Mouse (Mus musculus) hindbrain, embryonic 10.5 days (tissue): ENCODE data around the gene Th. TPM values are rescaled to one million over a fixed set of nuclear protein-coding genes. Genes with fewer than 3 reads are reported as not detected.

Source experiments
- DNase-seq: peaks from one replicate; pipeline ENCODE4 v3.0.0-alpha.2; 2017; ENCODE audit warnings: low spot score
- H3K27ac ChIP-seq: fragments of 300-500 bp; sonication (generic); 2 replicates; pipeline ENCODE4 v1.5.1; 2016; ENCODE audit warnings: mild to moderate bottlenecking, moderate library complexity
- H3K27me3 ChIP-seq: fragments of 300-500 bp; sonication (generic); 2 replicates; pipeline ENCODE4 v1.6.1; 2016; ENCODE audit warnings: mild to moderate bottlenecking; ENCODE audit not compliant: poor library complexity, insufficient read depth, severe bottlenecking
- H3K36me3 ChIP-seq: fragments of 300-500 bp; sonication (generic); 2 replicates; pipeline ENCODE4 v1.6.1; 2016; ENCODE audit warnings: mild to moderate bottlenecking, moderate library complexity
- H3K4me1 ChIP-seq: fragments of 300-500 bp; sonication (generic); replicated peaks from 2 replicates; pipeline ENCODE4 v1.6.1; 2016; ENCODE audit warnings: mild to moderate bottlenecking
- H3K4me3 ChIP-seq: fragments of 300-500 bp; sonication (generic); 2 replicates; pipeline ENCODE4 v1.5.1; 2016; ENCODE audit warnings: mild to moderate bottlenecking, moderate library complexity
- H3K9me3 ChIP-seq: fragments of 300-500 bp; sonication (generic); 2 replicates; pipeline ENCODE4 v1.6.1; 2016; ENCODE audit warnings: mild to moderate bottlenecking, moderate library complexity
- WGBS: fragments of 180-500 bp; shearing (Covaris S2); methylation state at CpG from one replicate; pipeline ENCODE4 v1.1.7; 2016; 5-methylcytosine and 5-hydroxymethylcytosine counted together
- polyA plus RNA-seq: library from polyadenylated mRNA; unstranded; fragments of >200 nt; fragmentation: Nextera tagmentation; extraction: Ambion mirVana; gene quantifications from 2 replicates; pipeline ENCODE4 v1.2.1, GENCODE M21; 2016

Gene Th
- polyA plus RNA-seq, 1 experiment from 2014 or later = 14.4 TPM

DNA sequence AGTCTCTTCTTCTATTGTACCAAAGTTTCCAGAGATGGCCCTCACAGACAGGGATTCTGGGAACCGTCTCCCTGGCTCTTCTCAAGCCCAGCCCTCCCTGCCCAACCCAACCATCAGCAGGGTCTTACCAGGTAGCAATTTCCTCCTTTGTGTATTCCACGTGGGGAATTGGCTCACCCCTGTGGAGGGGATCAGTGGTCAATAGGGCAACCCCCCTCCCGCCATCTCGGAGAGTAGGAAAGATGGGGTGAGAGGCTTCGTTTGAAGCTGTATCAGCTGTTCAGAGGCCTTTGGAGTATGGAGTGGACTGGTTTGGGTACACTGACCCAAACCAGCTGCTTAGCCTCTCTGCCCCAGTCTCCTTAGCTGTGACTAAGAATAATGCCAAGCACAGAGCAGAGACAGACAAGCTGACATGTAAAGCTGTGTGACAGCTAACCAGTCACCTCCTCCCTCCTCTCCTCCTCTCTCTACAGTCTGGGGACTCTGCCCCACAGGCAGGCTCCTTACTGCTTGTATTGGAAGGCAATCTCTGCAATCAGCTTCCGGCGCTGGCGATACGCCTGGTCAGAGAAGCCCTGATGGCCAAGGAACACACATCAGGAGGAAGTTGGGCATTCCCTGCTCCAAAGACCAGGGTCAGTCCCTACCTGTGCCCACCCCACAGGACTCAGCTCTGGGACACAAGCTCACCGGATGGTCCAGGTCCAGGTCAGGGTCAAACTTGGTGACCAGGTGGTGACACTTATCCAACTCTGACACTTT is 34.8 kb downstream of the Th start:
- WGBS = 77% methylated on average over 10 of the region's 10 CpGs
- Histone ChIP-seq H3K36me3 (no peaks in the 10 kb centered on the region), H3K9me3 (no peaks in the 10 kb centered on the region), H3K4me1 (peaks cover 69% of the 10 kb centered on the region), H3K27ac (no peak overlapping the region), H3K4me3 (no peak overlapping the region), H3K27me3 (peaks cover 47% of the 10 kb centered on the region)
- no peak for DNase-seq

DNA sequence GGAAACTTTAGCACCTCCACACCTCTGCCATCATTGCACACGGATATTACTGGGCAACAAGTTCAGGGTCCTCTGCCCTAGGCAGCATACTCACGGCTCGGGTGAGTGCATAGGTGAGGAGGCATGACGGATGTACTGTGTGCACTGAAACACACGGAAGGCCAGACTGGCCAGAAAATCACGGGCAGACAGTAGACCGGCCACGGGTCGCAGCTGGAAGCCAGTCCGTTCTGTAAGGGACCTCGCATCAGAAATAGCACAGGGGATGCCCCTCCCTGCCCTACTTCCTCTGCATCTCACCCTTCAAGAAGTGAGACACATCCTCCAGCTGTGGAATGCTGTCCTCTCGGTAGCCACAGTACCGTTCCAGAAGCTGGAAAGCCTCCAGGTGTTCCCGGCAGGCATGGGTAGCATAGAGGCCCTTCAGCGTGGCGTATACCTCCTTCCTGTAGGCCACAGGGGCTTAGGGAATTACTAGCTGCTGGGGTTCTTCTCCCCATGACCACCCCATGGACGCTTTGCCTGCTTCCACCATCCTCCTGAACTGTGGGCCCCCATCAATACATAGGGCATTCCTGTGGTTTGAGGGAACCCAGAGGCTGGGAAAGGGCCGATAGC is 35.6 kb downstream of the Th start:
- H3K27me3 ChIP-seq = peaks cover 41% of the 10 kb centered on the region
- no peak for DNase-seq
- 83% methylated on average over 18 of the region's 18 CpGs for WGBS

GRCm38 (mm10) chr7:142894669-142895068 is 36.3 kb downstream of the Th start:
- Histone ChIP-seq H3K9me3 (no peaks in the 10 kb centered on the region), H3K27ac (no peak overlapping the region), H3K4me1 (peaks cover 55% of the 10 kb centered on the region), H3K36me3 (no peaks in the 10 kb centered on the region), H3K4me3 (no peak overlapping the region), H3K27me3 (peaks cover 34% of the 10 kb centered on the region)
- 18% methylated on average over 3 of the region's 3 CpGs for WGBS
- peak; percentile 86 for DNase-seq

More for the DNA sequence above, 35.6 kb downstream of the Th start:
- H3K36me3 ChIP-seq = no peaks in the 10 kb centered on the region
- no peak overlapping the region for H3K4me3 ChIP-seq
- H3K27ac ChIP-seq = 0 out of 2 replicates have a peak overlapping the region, but pooled peaks have one; percentile 3
- peaks cover 62% of the 10 kb centered on the region for H3K4me1 ChIP-seq
- H3K9me3 ChIP-seq = no peaks in the 10 kb centered on the region

- no peak for DNase-seq
- Histone ChIP-seq H3K9me3 (no peaks in the 10 kb centered on the region), H3K27ac (no peak overlapping the region), H3K36me3 (no peaks in the 10 kb centered on the region), H3K27me3 (peaks cover 27% of the 10 kb centered on the region), H3K4me1 (peaks cover 48% of the 10 kb centered on the region), H3K4me3 (no peak overlapping the region)
- 65% methylated on average over 12 of the region's 12 CpGs for whole genome bisulfite sequencing
Measured at GRCm38 (mm10) chr7:142893721-142894639, 36.9 kb downstream of the Th start.

GRCm38 (mm10) chr7:142893296-142893695 is 37.6 kb downstream of the Th start:
- Histone ChIP-seq H3K36me3 (no peaks in the 10 kb centered on the region), H3K4me1 (peaks cover 41% of the 10 kb centered on the region), H3K9me3 (no peaks in the 10 kb centered on the region), H3K4me3 (no peak overlapping the region), H3K27me3 (peaks cover 27% of the 10 kb centered on the region), H3K27ac (no peak overlapping the region)
- WGBS = 77% methylated on average over 6 of the region's 6 CpGs
- DNase-seq = no peak

GRCm38 (mm10) chr7:142869419-142870163 is 61.3 kb downstream of the Th start:
- H3K4me1 ChIP-seq = no peaks in the 10 kb centered on the region
- WGBS = 16% methylated on average over 4 of the region's 4 CpGs
- H3K4me3 ChIP-seq = no peak overlapping the region
- H3K9me3 ChIP-seq = no peaks in the 10 kb centered on the region
- no peaks in the 10 kb centered on the region for H3K27me3 ChIP-seq
- no peaks in the 10 kb centered on the region for H3K36me3 ChIP-seq
- H3K27ac ChIP-seq = no peak overlapping the region
- DNase-seq = no peak

GRCm38 (mm10) chr7:142850681-142851080 is 80.2 kb downstream of the Th start:
- Histone ChIP-seq H3K4me1 (no peaks in the 10 kb centered on the region), H3K27me3 (no peaks in the 10 kb centered on the region), H3K4me3 (no peak overlapping the region), H3K36me3 (no peaks in the 10 kb centered on the region), H3K27ac (no peak overlapping the region), H3K9me3 (no peaks in the 10 kb centered on the region)
- peak; percentile 43 for DNase-seq
- 22% methylated on average over 6 of the region's 6 CpGs for WGBS

Other genes with a start within 250 kb of the Th start
- gene Ins2, start 187.7 kb downstream of the Th start, polyA plus RNA-seq = not detected in 2 replicates
- gene Ascl2, start 38.1 kb upstream of the Th start, polyA plus RNA-seq = 0.46 and 0.78 TPM in 2 replicates
- 5.2 and 6.1 TPM in 2 replicates for gene Tspan32, start 73.9 kb upstream of the Th start, polyA plus RNA-seq
- 238 and 265 TPM in 2 replicates for gene Cd81, start 121.6 kb upstream of the Th start, polyA plus RNA-seq
- gene Tssc4, start 138.1 kb upstream of the Th start, polyA plus RNA-seq = 130 and 134 TPM in 2 replicates
- 0.55 and 0.71 TPM in 2 replicates for gene Trpm5, start 163.5 kb upstream of the Th start, polyA plus RNA-seq
- 0.98 and 2.3 TPM in 2 replicates for gene Kcnq1, start 175.2 kb upstream of the Th start, polyA plus RNA-seq